Mouse (Mus musculus) E14TG2a.4 (cell line): Measurements from ENCODE around the gene Nid1.

Source experiments
- CTCF ChIP-seq: conservative IDR thresholded peaks from 2 replicates; pipeline ENCODE4 v1.5.1; 2014; ENCODE audit warnings: low read length
- POU5F1 ChIP-seq: IDR thresholded peaks from 2 replicates; pipeline ENCODE4 v1.6.1; 2014; ENCODE audit warnings: low read length, borderline replicate concordance

DNA sequence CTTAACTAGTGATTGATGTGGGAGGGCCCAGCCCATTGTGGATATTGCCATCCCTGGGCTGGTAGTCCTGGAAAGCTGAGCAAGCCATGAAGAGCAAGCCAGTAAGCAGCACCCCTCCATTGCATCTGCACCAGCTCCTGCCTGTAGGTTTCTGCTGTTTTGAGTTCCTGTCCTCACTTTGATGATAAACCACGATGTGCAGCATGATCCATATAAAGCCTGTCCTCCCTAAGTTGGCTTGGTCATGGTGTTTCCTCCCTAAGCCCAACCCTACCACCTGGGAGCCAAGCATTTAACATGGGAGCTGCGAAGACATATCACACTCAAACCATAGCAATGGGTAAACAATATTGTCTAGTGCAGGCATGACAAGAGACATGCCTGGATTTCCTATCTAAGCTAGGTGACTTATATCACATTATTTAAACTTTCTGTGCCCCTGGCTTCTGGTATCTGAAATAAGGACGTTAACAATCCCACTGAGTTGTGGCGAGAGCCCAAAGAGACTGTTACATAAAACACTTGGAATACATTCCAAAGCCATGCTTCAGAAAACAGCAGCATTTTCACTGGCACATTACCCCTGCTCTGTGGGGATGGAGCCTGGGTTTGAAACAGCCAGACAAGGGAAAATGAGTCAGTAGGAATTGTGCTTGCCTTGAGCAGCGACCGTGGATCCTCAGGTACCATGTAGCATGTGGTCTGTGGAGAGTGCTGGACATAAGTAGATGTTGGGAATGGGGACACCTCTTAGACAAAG, 111.3 kb downstream of the Nid1 start:
- TF ChIP-seq CTCF: no peak
- TF ChIP-seq POU5F1: no peak
